Comparison of ENCODE assay signal across 16 mouse cellular contexts in the genomic region with DNA sequence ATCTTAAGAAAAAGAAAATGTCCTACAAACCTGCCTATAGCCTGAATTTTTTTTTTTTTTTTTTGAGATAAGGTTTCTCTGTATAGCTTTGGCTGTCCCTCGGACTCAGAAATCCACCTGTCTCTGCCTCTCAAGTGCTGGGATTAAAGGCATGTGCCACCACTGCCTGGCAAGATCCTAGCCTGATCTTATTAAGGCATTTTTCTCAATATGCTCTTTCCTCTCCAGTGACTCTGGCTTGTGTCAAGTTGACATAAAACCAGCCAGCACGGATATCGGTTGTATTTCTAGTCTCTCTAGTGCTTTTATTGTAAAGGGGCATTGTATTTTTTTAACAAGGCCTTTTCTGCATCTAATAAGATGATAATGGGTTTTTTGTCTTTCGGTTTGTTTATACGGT.
"Had no signal": no experiment of that assay in that cellular context is flagged by ENCODE, and none has a peak within 500 bp of the region (broad histone marks: within the 10 kb centered on the region; RNA-seq: fewer than 3 reads in every experiment).

No protein-coding gene starts in this region.

- H3K27ac ChIP-seq: neural tube, embryonic 13.5 days; neural tube, embryonic 15.5 days; stomach, embryonic 15.5 days; stomach, postnatal 0 days had no signal

- H3K27me3 ChIP-seq: neural tube, embryonic 13.5 days; neural tube, embryonic 15.5 days; stomach, embryonic 15.5 days had no signal

- H3K4me2 ChIP-seq: neural tube, embryonic 13.5 days; neural tube, embryonic 15.5 days; stomach, embryonic 15.5 days had no signal

- DNase-seq: retina, postnatal 1 day; right cerebral cortex, adult 18-20 months; right cerebral cortex, postnatal 14 days; right cerebral cortex, postnatal 25 days; right cerebral cortex, postnatal 4 days; spleen, adult 18-20 months; thymus, adult 18-20 months; thymus, adult 2 months; thymus, postnatal 14 days; thymus, postnatal 25 days; thymus, postnatal 36 days; thymus, postnatal 4 days had no signal

- H3K4me3 ChIP-seq: neural tube, embryonic 13.5 days; neural tube, embryonic 15.5 days; stomach, embryonic 15.5 days had no signal

- H3K36me3 ChIP-seq: neural tube, embryonic 13.5 days; neural tube, embryonic 15.5 days; stomach, embryonic 15.5 days had no signal

- H3K9me3 ChIP-seq: neural tube, embryonic 15.5 days; stomach, embryonic 15.5 days had no signal

- H3K9ac ChIP-seq: neural tube, embryonic 13.5 days; neural tube, embryonic 15.5 days; stomach, embryonic 15.5 days had no signal

- H3K4me1 ChIP-seq: neural tube, embryonic 13.5 days; neural tube, embryonic 15.5 days; stomach, embryonic 15.5 days had no signal
